Mouse (Mus musculus) lung, adult 2 months (tissue): ENCODE results near the gene Kifc3.

ENCODE experiments used
- CTCF ChIP-seq: fragments of 200-500 bp; IDR thresholded peaks from 2 replicates; pipeline ENCODE4 v1.5.1; 2011; ENCODE audit warnings: mild to moderate bottlenecking, low read length, control low read depth; ENCODE audit not compliant: insufficient read depth
- POLR2A ChIP-seq: fragments of 200-500 bp; IDR thresholded peaks from 2 replicates; pipeline ENCODE4 v1.6.1; 2011; ENCODE audit warnings: low read depth, mild to moderate bottlenecking, control low read depth, low read length, borderline replicate concordance; ENCODE audit errors: extremely low read depth

GRCm38 (mm10) chr8:95176985-95177384 lies 25.6 kb downstream of the Kifc3 start:
- no peak for TF ChIP-seq CTCF
- TF ChIP-seq POLR2A = no peak
